Mouse (Mus musculus): ENCODE measurements at regions not wholly inside any gene's neighbourhood (a gene's known extent, or its start where the extent isn't known, plus 50 kb on each side); places are given as distances from the start of the nearest gene placed in this dataset.

- TF ChIP-seq CTCF (IDR thresholded peaks at IDR 0.05; ENCODE audit: low read depth, low read length) = peak; percentile 24; the same call in 1 of the 2 replicates
- TF ChIP-seq TAL1 (conservative IDR thresholded peaks at IDR 0.05; ENCODE audit: low read depth, low read length) = no peak
- no peak for TF ChIP-seq GATA1 (IDR thresholded peaks at IDR 0.05; ENCODE audit: borderline replicate concordance, low read length)
Measured at GRCm38 (mm10) chr17:83025340-83025816, 189.7 kb upstream of the Pkdcc start.
